Mouse (Mus musculus) cerebellum, adult 11 months (tissue): Measurements from ENCODE around the gene Zcchc13.
"Not testable (repeated sequence)": the region's sequence is repeated elsewhere in the genome, so short reads cannot be mapped to it uniquely, and the experiment has no call there.

Experiments used
- DNase-seq: peaks from one replicate; pipeline ENCODE4 v3.0.0; 2022

Zcchc13 gene

DNA sequence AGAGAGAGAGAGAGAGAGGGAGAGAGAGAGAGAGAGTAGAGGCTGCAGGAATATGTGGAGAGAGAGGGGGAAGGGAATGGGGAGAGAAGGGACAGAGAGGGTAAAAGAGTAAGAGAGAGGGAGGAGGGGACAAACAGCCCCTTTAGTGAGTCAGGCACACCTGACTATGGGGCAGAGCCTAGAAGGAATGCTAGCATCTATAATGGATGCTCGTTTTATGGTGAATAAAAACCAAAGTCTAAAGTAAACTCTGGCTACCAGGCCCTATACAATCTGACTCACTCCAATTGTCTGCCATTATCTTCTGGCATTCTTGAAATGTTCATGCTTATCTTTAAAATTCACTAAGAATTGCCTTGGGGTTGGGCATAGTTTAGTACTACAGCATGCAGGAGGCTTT is 21.7 kb downstream of the Zcchc13 start:
- DNase-seq = no peak

DNA sequence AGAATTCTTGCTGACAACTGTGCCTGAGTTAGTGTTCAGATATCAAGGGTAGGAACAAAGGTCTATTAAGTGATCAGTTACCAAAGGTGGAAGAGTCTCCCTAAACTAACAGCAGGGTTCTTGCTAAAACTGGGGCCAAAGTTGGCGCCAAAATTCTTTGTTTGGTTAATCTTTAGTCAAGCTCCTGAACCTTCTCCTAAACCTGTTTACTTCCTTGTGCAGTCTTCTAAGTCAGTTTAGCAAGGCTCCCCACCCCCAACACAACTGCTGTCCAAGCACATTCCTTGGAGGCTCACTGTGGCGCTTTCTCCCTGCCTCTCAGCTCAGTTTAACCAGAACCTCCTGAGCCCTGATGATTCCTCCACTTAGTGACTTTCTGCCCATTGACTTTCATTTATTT is 22.6 kb downstream of the Zcchc13 start:
- no peak for DNase-seq

DNA sequence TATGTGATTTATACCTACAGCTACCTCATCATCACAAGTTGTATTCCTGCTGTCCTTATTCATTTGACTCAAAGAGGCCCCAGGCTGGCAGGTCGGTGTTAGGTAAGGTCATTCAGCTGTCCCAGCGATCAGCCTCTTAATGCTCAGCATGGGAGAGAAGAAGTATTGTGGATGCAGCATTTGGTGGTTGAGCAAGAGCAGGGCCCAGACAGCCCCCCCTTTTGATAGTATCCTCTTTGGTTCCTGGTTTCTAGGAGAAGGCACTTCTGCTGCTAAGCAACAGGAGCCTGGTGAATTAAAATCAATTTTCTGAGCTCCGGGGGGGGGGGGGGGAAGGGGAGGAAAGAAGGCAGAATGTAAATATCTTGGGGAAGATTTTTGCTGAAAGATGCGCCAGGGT is 28.6 kb downstream of the Zcchc13 start:
- no peak for DNase-seq

DNA sequence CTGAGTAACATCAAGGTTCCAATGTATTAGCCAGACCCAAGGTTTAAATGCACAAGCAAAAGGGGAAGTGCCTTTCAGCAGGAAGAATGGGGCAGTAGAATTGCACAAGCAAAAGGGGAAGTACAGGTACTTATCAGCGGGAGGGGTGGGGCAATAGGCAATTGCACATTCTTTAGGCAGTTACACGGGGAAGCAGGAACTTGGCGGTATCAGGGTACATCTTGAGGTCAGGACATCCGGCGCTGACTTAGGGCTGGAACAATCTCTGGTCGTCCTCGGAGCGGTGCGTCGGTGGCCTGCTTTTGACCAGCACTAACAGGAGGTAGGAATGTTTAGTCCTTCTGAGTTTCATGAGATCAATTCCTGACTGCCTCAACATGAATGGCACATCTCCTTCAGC is 34.1 kb downstream of the Zcchc13 start:
- not testable (repeated sequence) for DNase-seq

DNA sequence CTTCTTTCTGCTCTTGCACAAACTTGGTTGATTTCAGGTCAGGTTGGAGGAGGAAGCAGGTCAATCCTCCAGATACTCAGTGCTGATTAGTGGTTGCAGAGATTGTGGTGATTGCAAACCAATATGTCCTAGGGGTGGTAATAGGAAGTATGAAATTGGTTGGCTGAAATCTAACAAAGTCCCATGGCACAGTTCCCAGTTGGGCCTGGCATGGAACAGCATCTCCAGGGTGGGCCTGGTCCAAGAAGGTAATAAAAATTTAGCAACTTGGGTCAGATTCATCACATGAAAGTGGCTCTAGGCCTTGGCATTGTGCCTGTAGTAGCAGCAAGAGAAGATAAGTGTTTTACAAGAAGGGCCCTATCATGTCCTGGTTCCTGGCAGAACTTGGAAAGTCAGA is 39.9 kb downstream of the Zcchc13 start:
- no peak for DNase-seq

DNA sequence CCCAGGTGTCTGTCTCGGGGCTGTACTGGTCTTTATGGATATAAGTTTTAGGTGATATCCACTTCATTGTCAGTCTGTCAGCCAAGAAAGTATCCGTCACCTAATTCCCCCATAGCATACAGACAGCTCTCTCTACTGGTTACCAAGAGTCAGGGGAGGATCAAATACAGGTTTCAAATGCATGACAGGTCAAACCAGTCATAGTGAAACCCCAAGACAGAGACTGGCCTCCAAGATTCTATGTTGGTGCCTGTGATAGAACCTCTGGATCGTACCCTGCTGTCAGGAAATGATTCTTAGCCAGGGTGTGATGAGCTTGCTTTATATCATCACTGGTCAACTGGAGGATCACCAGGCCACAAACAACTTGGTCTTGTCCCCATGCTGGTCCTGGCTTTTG is 43.4 kb downstream of the Zcchc13 start:
- DNase-seq = no peak

DNA sequence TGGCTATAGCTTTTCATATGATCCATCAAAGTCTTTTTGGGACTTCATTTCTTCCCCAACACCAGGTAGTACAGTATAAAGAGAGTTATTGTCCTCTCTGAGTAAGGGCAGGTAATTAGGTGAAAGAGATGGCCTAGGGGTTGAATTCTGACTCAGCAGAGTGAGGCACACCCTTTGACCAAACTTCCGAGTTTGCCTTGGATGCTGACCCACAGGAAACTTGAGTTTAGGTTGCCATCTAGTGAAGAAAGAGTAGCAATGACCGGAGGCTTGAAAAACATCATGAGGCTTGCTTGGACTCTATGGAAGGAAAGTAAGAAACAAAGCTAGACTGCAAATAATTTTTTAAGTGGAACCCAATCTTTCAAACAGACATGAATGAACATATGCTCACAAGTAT is 44.3 kb downstream of the Zcchc13 start:
- DNase-seq = no peak
